Mouse (Mus musculus) kidney, adult 9 months (tissue): ENCODE results near the gene Bmp2k.

ENCODE experiments used
- DNase-seq: peaks from one replicate; pipeline ENCODE4 v3.0.0; 2022

Bmp2k gene

DNA sequence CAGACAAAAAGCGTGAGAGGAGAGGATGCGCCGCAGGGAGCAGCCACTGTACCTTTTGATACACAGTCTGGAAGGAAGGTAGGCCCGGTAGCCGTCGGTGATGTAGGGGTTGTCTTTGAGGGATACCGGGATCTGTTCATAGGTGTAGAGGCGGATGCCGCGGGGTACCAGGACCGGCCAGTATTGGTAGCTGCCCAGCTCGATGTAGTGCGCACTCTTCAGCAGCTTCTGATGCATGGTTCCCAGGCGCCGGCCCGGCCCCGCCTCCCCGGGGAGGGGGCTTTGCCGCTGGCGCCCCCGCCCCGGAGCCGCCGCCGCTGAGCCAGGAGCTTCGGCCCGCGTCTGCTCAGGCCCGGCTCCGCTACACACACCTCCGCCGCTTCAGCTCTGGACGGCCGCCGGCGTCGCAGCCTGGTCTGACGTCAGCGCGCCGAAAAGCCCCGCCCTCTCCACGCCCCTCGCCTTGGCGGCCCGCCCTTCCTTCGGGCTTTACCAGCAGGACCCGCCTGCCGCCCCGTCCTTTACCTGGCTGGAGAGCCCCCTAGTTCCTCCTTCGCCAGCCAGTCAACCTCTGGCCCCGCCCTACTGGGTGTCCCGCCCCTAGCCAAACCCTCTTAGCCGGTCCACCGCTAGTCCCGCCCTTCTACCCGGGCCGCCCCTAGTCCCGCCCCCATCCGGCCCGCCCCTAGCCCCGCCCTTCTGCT, 113.9 kb downstream of the Bmp2k start, which contains the start of gene Paqr3:
TSS of gene Paqr3 (minus strand) at position 390 of the 704 bp plus-strand sequence.
- peak; percentile 99 for DNase-seq

DNA sequence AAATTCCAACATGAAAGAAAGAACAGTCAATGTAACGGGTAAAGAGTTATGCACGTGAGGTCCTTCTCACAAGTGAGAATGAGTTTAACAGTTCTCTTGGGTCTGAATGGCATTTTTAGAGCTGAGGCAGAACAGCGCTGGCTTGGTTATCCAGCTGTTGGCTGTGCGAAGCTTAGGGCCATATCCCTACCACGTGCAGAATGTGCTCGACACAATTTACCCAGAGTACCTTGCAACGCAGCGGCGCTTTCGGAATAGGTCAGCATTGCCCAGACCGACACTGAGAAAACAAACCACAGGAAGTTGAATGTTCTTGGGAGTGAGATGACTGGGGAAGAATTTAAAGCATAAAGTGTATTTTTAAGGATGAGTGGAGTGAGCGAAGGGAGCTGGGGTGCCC, 127.5 kb downstream of the Bmp2k start:
- DNase-seq, result no peak

GRCm38 (mm10) chr5:97125459-97125970, 128.0 kb downstream of the Bmp2k start:
- no peak for DNase-seq

DNA sequence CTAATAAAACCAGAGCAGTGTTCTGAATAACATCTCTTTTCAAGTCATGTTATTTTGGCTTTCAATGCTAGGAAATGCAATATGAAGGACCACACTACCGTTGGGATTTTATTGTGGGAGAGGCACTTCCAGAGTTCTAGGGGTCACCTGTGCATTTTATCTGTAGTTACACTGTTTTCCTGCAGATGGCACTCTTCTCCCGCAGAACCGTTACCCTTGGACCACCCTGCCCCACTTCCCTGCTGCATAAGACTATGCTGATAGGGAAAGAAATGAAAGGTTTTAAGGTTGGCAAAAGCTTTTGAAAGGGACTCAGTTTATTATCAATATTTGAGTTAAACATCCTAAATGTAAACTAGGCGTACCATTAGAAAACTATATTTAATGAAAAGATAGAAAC, 128.5 kb downstream of the Bmp2k start:
- DNase-seq, result peak; percentile 28

- DNase-seq, result no peak
Measured at GRCm38 (mm10) chr5:97127284-97127683, 129.8 kb downstream of the Bmp2k start.

DNA sequence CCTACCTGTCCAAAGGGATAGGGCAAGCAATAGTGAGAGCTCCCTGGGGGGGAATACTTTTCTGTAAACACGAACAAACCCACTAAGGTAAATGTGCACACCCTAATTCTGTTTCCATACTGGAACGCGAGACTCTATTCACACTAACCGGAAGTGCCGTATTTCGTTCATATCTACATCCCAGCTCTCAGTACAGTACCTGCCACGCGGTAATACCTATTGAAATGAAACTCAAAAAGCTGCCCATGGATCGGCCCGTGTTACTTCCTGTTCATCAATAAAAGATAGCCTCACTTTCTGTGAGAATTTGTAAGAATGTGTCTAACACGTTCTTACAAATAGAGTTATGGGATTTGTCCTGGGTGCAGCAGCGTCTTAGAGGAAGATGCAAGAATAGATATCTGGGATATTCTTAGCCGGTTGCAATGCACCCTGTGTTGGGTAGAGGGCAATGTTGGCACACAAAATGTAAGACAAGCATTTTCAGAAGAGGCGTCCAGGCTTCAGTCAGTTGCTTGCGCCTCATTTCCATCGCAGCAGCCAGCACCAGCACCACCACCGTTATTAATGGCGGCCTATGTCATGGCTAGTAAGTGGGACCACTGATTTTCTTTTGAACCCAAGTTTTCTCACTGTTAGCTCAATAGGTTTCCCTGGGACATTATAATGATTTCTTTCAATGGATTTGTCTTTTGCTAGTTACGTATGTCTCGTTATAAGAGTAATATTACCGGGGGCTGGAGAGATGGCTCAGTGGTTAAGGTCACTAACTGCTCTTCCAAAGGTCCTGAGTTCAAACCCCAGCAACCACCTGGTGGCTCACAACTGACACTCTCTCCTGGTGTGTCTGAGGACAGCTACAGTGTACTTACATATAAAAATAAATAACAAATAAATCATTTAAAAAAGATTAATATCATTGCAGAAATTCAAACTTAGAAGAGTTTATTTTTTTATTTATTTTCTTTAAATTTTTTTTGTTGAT, 131.0 kb downstream of the Bmp2k start:
- peak; percentile 54 for DNase-seq

DNA sequence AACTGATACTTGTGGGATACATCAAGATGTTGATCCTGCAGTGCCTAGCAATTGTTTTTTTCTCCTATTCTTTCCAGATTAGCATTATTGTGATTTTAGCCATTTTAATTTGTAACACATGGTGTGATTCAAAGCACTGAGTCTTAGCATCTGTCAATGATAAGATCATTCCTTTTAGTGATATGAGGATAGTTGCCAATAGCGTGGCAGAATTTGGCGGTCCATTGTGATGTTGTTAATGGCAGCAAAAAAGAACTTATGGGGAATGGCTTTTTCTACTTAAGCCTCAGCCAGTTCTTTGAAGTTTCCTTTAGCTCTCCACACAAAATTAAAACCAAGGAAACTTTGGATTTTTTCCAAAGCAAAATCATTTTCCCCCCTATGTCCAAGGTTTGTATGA, 132.1 kb downstream of the Bmp2k start:
- no peak for DNase-seq

GRCm38 (mm10) chr5:97135331-97135730, 137.8 kb downstream of the Bmp2k start:
- DNase-seq, result no peak
